Mouse (Mus musculus) bone marrow, adult 2 months (tissue): Measurements from ENCODE around the gene Klri2. TPM values are rescaled to one million over a fixed set of nuclear protein-coding genes. Genes with fewer than 3 reads are reported as not detected.
"Not testable (repeated sequence)": the region's sequence is repeated elsewhere in the genome, so short reads cannot be mapped to it uniquely, and the experiment has no call there.

ENCODE experiments used
- H3K27ac ChIP-seq: fragments of 200-500 bp; 2 replicates; pipeline ENCODE4 v1.5.1; 2012; ENCODE audit warnings: low read depth, mild to moderate bottlenecking, control low read depth, inconsistent platforms, low read length; ENCODE audit not compliant: control insufficient read depth, poor library complexity, insufficient read depth
- H3K4me1 ChIP-seq: fragments of 200-500 bp; 2 replicates; pipeline ENCODE4 v1.6.1; 2011; ENCODE audit warnings: low read length; ENCODE audit not compliant: control insufficient read depth, insufficient read depth
- H3K4me3 ChIP-seq: fragments of 200-500 bp; replicated peaks from 2 replicates; pipeline ENCODE3; 2011; ENCODE audit warnings: mild to moderate bottlenecking, low read depth, low read length, control low read depth; ENCODE audit not compliant: control insufficient read depth
- CTCF ChIP-seq: fragments of 200-500 bp; IDR thresholded peaks from 2 replicates; pipeline ENCODE4 v1.5.1; 2011; ENCODE audit warnings: low read length, control low read depth; ENCODE audit not compliant: control insufficient read depth, insufficient read depth
- POLR2A ChIP-seq: fragments of 200-500 bp; IDR thresholded peaks from 2 replicates; pipeline ENCODE4 v1.6.1; 2011; ENCODE audit warnings: low read depth, mild to moderate bottlenecking, control low read depth, low read length, borderline replicate concordance; ENCODE audit not compliant: control insufficient read depth
- WGBS: fragments of 180-500 bp; shearing (Covaris S2); methylation state at CpG from one replicate; pipeline ENCODE4 v1.1.7; 2018; 5-methylcytosine and 5-hydroxymethylcytosine counted together
- polyA plus RNA-seq: library from polyadenylated mRNA; stranded (reverse); fragments of >200 nt; gene quantifications from 2 replicates; pipeline ENCODE4 v1.2.4, GENCODE M21; 2011; ENCODE audit warnings: low replicate concordance; ENCODE audit not compliant: missing spikeins, insufficient read depth, insufficient read length

The Klri2 gene
- polyA plus RNA-seq, 1 experiment: 0.90 TPM

DNA sequence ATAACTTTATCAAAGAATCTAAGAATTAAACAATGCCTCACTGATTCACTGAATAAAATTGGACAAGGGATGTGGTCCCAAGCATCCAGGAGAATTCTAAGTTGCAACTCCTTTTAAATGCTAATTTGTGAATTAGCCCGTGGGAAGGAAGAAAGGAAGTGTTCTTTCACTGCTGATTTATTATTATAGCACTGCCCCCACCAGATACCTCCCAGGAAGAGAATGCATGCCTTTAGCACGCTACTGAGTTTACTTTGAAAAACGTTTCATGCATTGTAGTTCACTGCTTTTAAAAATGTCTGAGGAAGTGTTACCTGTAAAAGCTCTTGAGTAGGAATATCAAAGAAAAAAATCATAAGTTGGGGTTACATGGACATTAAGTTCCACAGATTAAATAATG, 19.8 kb downstream of the Klri2 start:
- TF ChIP-seq CTCF (no peak), POLR2A (no peak)
- Histone ChIP-seq H3K27ac (no peak overlapping the region), H3K4me3 (no peak overlapping the region), H3K4me1 (no peaks in the 10 kb centered on the region)
- WGBS: 13% methylated on average over 3 of the region's 3 CpGs

DNA sequence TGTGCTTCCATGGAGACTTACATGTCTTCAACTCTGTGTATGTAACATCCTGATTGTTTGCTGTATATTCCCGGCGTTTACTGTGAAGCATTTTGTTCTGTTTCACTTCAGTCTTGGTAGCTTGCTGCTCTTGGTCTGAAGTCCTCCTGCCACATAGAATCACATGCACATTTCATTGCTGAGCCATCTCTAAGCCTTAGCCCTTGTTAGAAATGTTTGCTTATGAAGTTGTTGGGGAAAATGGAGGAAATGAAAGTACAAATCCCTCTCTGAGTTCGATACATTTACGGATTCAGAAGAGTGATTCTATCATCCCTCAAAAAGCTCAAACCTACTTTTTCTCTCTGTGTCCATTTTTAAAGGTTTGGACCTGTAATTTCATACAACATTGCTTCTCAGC, 23.3 kb downstream of the Klri2 start, which contains the start of gene Klri1:
Gene Klri1, minus strand, starts transcription at position 101 of the 400 bp plus-strand sequence.
- no peak for TF ChIP-seq CTCF
- no peak for TF ChIP-seq POLR2A
- Histone ChIP-seq H3K27ac (no peak within 1 kb of the TSS), H3K4me1 (no peaks in the 10 kb centered on the region; the same call in 1 of the 2 replicates), H3K4me3 (no peak within 1 kb of the TSS)
- 87% methylated on average over 4 of the region's 4 CpGs for WGBS

DNA sequence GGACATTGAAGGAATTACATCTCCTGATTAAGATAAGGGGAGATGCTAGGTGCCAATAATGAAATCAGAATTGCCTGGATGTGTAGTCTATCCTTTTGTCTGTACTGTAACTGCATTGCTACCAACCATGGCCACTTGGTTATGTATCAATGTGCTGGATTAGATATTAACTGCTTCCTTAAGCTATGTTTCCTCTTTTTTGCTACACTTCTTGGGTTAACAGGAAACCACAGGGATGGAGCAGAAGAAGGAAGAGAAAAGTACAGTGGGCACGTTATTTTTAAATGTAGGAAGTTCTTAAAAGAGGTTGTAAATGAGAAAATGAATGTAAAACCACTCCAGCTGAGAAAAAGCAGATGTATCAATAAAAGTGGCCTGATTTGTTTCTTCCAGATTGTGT, 26.7 kb downstream of the Klri2 start:
- no peak overlapping the region for H3K4me3 ChIP-seq
- WGBS: 0% methylated on average over 1 of the region's 1 CpGs
- TF ChIP-seq CTCF (no peak), POLR2A (no peak)
- no peak overlapping the region for H3K27ac ChIP-seq
- H3K4me1 ChIP-seq: no peaks in the 10 kb centered on the region; the same call in 1 of the 2 replicates

DNA sequence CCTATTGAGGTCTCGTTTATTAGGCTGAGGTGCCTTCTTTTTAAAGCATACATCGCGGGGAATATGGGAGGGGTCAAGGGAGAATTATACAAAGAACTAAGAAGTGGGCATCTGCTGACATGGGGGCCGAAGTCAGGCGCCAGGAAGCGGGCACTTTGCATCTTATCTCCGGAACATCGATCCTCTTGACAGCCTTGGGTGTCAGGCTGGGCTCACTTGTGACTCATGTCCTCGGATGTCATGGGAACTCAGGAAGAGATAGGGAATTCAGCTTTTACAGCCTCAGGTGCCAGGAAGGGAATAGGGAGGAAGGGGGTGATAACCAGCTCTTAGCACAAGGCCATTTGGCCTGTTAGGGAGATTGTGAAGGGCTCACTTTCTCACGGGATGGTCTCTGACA, 48.8 kb downstream of the Klri2 start:
- H3K4me1 ChIP-seq, H3K27ac ChIP-seq, H3K4me3 ChIP-seq: not testable (repeated sequence)
- WGBS: 72% methylated on average over 10 of the region's 10 CpGs

DNA sequence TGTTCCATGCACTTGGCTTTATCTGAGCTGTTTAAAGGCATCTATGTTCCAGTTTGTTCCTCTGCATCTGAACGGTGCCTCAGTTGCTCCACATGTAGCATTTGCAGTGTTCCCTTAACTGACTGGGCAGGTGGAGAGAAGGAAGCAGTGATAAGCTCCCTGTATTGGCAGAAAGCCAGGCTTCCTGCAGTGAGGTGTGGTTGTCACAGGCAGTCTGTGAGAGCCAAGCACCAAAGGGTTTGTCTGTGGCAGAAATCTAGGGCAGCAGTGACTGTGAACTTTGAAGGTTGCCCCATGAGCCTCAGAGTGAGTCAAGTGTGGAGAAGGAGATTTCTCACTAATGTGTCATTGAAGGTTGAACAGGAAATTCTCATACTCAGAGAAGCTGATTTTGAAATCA, 59.9 kb downstream of the Klri2 start:
- Histone ChIP-seq H3K27ac (no peak overlapping the region), H3K4me1 (no peaks in the 10 kb centered on the region), H3K4me3 (no peak overlapping the region)
- WGBS: 3% methylated on average over 1 of the region's 1 CpGs
- TF ChIP-seq CTCF (no peak), POLR2A (no peak)

Other genes with a start within 250 kb of the Klri2 start
- gene Olr1, start 233.3 kb downstream of the Klri2 start, polyA plus RNA-seq: 7.5 and 12.6 TPM in 2 replicates
- gene Tmem52b, start 227.9 kb downstream of the Klri2 start, polyA plus RNA-seq: not detected in 2 replicates
- gene Gabarapl1, start 207.3 kb downstream of the Klri2 start, polyA plus RNA-seq: 31.0 and 44.3 TPM in 2 replicates
- 1.8 and 3.8 TPM in 2 replicates for gene Klre1, start 162.6 kb downstream of the Klri2 start, polyA plus RNA-seq
- gene Klrd1, start 148.7 kb downstream of the Klri2 start, polyA plus RNA-seq: 2.5 and 9.8 TPM in 2 replicates
- 2.7 and 6.3 TPM in 2 replicates for gene Klrk1, start 116.6 kb downstream of the Klri2 start, polyA plus RNA-seq
- gene Klrc3, start 97.1 kb downstream of the Klri2 start, polyA plus RNA-seq: not detected in 2 replicates
- gene Klrc2, start 79.8 kb downstream of the Klri2 start, polyA plus RNA-seq: 2.5 TPM in 1 of 2 replicates, not detected in the other
- gene Klrc1, start 61.5 kb downstream of the Klri2 start, polyA plus RNA-seq: 2.3 TPM in 1 of 2 replicates, not detected in the other
- gene Klri1, start 23.4 kb downstream of the Klri2 start, polyA plus RNA-seq: not detected in 2 replicates
- 0.65 TPM in 1 of 2 replicates, not detected in the other for gene Gm156, start 43.8 kb upstream of the Klri2 start, polyA plus RNA-seq
- gene Gm17631, start 122.2 kb upstream of the Klri2 start, polyA plus RNA-seq: not detected in 2 replicates
- 3.4 and 8.5 TPM in 2 replicates for gene Klra17, start 136.2 kb upstream of the Klri2 start, polyA plus RNA-seq
- not detected in 2 replicates for gene Klra5, start 177.2 kb upstream of the Klri2 start, polyA plus RNA-seq